Mouse (Mus musculus) T-helper 2 cell (primary cell): Measurements from ENCODE around the gene Gtf2a1.
"Not testable (repeated sequence)": the region's sequence is repeated elsewhere in the genome, so short reads cannot be mapped to it uniquely, and the experiment has no call there.

Source experiments
- in situ Hi-C: fragments of 300-600 bp; cut with MboI, MseI; formaldehyde crosslinking; loops from one replicate; pipeline ENCODE4 v1.15.1; 2025; ENCODE audit warnings: high pct_unique_total_duplicates

Gene Gtf2a1

DNA sequence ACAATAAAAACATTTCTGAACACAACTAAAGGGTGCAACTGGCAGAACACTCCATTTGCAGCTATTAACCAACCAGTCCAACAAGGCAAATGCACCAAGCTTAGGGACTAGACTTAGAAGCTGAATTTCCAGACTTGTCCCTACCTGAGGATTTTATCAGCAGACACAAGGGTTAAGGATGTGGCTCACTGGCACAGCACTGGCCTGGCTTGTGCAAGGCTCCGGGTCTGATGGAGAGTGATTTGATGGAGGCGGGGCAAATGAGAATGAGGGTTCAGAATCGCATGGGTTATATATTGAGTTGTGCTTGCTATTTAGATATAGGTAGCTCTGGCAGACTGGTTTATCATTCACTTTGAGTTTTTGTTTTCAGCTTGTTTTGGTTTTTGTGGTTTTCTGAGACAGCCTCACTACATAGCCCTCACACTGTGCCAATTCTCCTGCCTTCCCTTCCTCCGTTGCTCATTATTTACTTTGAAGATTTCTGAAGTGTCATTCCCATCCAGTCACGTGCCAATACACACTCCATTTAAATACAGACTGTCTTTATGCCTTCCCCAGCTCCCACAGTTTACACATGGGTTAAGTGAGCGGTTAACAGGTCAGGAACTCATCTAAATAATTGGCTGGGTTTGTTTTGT lies 7.8 kb downstream of the Gtf2a1 start:
- in situ Hi-C loops, result loop anchor here (10.0 kb wide), 1 partner anchor 178 kb away; no protein-coding TSS in a partner anchor

- in situ Hi-C loops, result loop anchor here (10.0 kb wide), 1 partner anchor 177 kb away; no protein-coding TSS in a partner anchor
Observed at GRCm38 (mm10) chr12:91581204-91582070, 8.8 kb downstream of the Gtf2a1 start.

DNA sequence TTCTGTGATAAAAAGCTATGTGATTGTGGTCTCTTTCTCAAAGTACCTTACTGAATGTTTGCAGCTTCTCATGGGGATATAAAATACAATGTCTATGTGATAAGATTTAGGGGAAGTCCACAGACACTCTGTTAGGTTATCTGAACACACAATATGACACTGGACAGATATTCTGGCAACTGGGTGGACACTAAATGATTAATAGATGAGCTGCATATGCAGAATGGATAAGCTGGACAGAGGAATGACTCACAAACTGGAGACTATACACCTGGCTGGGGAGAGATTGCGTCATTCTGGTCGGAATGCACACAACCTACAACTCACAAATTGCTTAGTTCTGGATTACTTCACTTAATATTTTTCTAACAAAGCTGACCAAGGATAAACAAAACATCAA lies 10.6 kb downstream of the Gtf2a1 start:
- in situ Hi-C loops, result loop anchor here (10.0 kb wide), 1 partner anchor 175 kb away; no protein-coding TSS in a partner anchor

- in situ Hi-C loops, result no loop called here
Observed at GRCm38 (mm10) chr12:91571708-91572107, 18.6 kb downstream of the Gtf2a1 start.

GRCm38 (mm10) chr12:91569255-91569654 lies 21.0 kb downstream of the Gtf2a1 start:
- in situ Hi-C loops, result no loop called here

DNA sequence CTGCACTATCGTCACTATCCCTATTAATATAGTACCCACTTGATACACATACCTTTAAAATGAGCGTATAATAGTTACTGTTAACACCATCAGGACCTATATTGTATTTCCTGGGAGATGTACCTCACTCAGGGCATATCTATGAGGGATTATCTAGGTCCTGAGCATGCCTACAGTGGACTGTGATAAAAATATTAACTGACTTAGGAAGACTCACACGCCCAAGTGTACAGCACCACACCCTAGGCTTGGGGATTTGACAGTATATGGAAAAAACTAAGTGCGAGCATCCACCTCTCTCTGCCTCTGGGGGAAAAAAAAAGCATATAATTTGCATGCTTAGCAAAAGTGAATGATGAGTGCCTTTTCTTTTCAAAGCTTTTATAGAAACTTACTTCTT lies 23.1 kb downstream of the Gtf2a1 start:
- in situ Hi-C loops, result no loop called here

- in situ Hi-C loops, result not testable (repeated sequence)
Observed at GRCm38 (mm10) chr12:91558152-91558551, 32.1 kb downstream of the Gtf2a1 start.

- in situ Hi-C loops, result not testable (repeated sequence)
Observed at GRCm38 (mm10) chr12:91557358-91558005, 32.8 kb downstream of the Gtf2a1 start.

DNA sequence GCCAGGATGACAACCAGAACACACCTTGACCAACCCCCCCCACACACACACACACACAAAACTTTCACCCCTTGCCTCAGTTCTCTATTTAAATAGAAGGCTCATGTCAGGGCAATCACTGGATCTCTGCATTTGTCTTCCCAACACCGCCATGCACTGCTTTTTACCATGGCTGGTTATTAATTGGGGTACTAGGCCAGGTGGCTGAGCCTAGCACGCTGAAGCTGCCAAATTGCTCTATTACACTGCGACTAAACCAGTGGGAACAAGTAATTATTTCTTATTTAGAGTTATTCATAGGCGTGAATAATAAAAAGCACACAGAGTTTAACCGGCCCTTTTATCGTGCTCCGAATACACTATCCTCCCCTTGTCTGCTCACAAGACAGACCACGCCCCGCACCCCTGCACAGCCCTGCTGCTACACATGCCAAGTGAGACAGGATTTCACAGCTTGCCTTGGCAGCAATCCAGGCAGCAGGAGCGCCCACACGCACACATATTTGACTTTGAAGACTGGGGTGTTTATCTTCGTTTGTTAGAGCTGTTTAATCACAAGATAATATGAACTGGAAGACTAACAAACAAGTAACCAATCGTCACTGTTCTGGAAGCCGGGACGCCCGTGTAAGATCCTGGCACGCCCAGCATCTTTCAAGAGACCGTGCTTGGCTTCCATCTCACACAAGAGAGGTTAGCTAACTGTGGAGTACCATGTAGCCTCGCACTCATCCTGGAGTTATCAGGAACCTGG lies 38.3 kb downstream of the Gtf2a1 start:
- in situ Hi-C loops, result no loop called here

GRCm38 (mm10) chr12:91549471-91549870 lies 40.8 kb downstream of the Gtf2a1 start:
- in situ Hi-C loops, result no loop called here

- in situ Hi-C loops, result no loop called here
Observed at GRCm38 (mm10) chr12:91540202-91540601, 50.1 kb downstream of the Gtf2a1 start.

GRCm38 (mm10) chr12:91534514-91534913 lies 55.8 kb downstream of the Gtf2a1 start:
- in situ Hi-C loops, result no loop called here

GRCm38 (mm10) chr12:91523626-91524025 lies 66.7 kb downstream of the Gtf2a1 start:
- in situ Hi-C loops, result no loop called here

- in situ Hi-C loops, result no loop called here
Observed at GRCm38 (mm10) chr12:91517808-91518207, 72.5 kb downstream of the Gtf2a1 start.

DNA sequence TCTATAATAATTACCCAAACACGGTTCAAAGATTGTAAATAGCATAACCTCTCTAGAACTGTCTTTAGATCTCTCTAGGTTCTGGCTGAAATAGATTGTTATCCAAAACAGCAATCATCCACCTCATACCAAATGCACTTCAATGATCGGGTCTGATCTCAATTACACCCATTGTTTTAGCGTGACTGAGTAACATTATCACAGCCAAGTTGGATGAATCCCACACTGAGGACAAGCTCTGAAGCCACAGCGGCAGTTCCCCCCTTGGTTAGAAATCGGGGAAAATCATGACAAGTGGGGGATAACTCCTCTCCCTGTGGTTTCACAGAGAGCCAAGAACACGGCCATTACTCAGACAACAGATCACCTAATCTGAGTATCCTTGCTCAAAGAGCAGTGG lies 76.3 kb downstream of the Gtf2a1 start:
- in situ Hi-C loops, result no loop called here

DNA sequence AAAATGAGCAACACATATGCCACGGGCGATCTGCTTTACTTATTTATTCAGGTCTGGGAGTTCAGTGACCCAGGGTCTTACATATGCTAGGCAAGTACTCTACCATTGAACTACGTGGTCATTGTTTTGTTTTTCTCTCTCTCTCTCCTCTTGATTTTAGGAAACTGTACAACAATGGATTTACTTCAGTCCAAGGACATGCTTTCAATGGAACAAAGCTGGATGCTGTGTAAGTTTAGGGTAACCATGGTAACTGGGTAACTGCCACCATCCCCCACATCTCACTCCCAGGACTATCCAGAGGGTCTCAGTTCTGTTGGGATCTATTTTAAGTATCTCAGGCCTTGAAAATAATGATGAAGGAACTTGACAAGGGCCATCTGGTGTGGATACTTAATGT lies 78.5 kb downstream of the Gtf2a1 start:
- in situ Hi-C loops, result no loop called here
